Mouse (Mus musculus) bone marrow, adult 2 months (tissue): ENCODE measurements around the gene Ppp3ca.

Experiments
- CTCF ChIP-seq: fragments of 200-500 bp; IDR thresholded peaks from 2 replicates; pipeline ENCODE4 v1.5.1; 2011; ENCODE audit warnings: low read length, control low read depth; ENCODE audit not compliant: control insufficient read depth, insufficient read depth
- POLR2A ChIP-seq: fragments of 200-500 bp; IDR thresholded peaks from 2 replicates; pipeline ENCODE4 v1.6.1; 2011; ENCODE audit warnings: low read depth, mild to moderate bottlenecking, control low read depth, low read length, borderline replicate concordance; ENCODE audit not compliant: control insufficient read depth

DNA sequence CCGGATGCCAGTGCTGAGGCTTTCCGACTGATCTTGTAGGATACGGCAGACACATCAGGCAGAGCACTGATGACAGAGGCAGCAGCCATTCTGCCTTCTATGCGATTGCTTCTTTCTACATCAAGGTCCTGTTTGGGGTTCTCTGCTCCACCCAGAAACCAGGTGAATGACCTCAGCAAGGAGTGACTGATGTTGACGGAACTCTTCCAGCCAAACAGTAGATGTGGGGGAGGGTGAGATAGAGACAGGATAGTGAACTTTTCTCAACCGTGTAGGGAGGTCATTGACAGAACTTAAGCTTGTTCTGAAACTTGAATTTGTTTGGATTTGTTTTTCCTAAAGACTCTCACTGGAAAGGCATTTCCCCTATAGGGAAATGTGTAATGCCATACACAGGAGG, 142.2 kb downstream of the Ppp3ca start:
- TF ChIP-seq CTCF (no peak), POLR2A (no peak)
